Mouse (Mus musculus) heart, adult 2 months (tissue): ENCODE measurements around the gene Ppfia1. TPM values are rescaled to one million over a fixed set of nuclear protein-coding genes. Genes with fewer than 3 reads are reported as not detected.

ENCODE experiments used
- DNase-seq, 2 experiments: peaks; one replicate each; pipeline ENCODE4 v3.0.0; 2021
- H3K27ac ChIP-seq: fragments of 200-600 bp; 2 replicates; pipeline ENCODE4 v1.8.1; 2022
- H3K27me3 ChIP-seq: fragments of 200-500 bp; 2 replicates; pipeline ENCODE4 v1.6.1; 2012; ENCODE audit warnings: mild to moderate bottlenecking, low read length, inconsistent platforms, mixed read lengths; ENCODE audit not compliant: control insufficient read depth, insufficient read depth
- H3K36me3 ChIP-seq: fragments of 200-500 bp; 2 replicates; pipeline ENCODE4 v1.6.1; 2012; ENCODE audit warnings: low read length, inconsistent platforms; ENCODE audit not compliant: control insufficient read depth, insufficient read depth
- H3K4me1 ChIP-seq: fragments of 200-500 bp; 2 replicates; pipeline ENCODE4 v1.6.1; 2011; ENCODE audit warnings: low read length; ENCODE audit not compliant: control insufficient read depth, insufficient read depth
- H3K4me3 ChIP-seq: fragments of 200-600 bp; 2 replicates; pipeline ENCODE4 v1.8.1; 2022
- H3K79me2 ChIP-seq: fragments of 200-500 bp; replicated peaks from 2 replicates; pipeline ENCODE4 v1.6.1; 2012; ENCODE audit warnings: mild to moderate bottlenecking, inconsistent platforms, low read length, moderate library complexity, mixed read lengths; ENCODE audit not compliant: control insufficient read depth, insufficient read depth
- H3K9ac ChIP-seq: fragments of 200-500 bp; 2 replicates; pipeline ENCODE4 v1.6.1; 2012; ENCODE audit warnings: low read depth, mild to moderate bottlenecking, control low read depth, inconsistent platforms, low read length, mixed read lengths
- CTCF ChIP-seq: fragments of 200-600 bp; IDR thresholded peaks from 2 replicates; pipeline ENCODE4 v1.8.1; 2022; ENCODE audit warnings: antibody characterized with exemption, mild to moderate bottlenecking, moderate library complexity
- EP300 ChIP-seq: fragments of 200-500 bp; IDR thresholded peaks from 2 replicates; pipeline ENCODE4 v1.6.1; 2011; ENCODE audit warnings: low read depth, low read length, control low read depth; ENCODE audit not compliant: insufficient read depth
- POLR2A ChIP-seq: fragments of 200-500 bp; IDR thresholded peaks from 2 replicates; pipeline ENCODE4 v1.6.1; 2011; ENCODE audit warnings: mild to moderate bottlenecking, low read depth, low read length, control low read depth; ENCODE audit not compliant: insufficient read depth
- WGBS: fragments of 180-500 bp; shearing (Covaris S2); methylation state at CpG from one replicate; pipeline ENCODE4 v1.1.7; 2018; 5-methylcytosine and 5-hydroxymethylcytosine counted together
- intact Hi-C: fragments of 180-260 bp; cut with DNase I; formaldehyde crosslinking; loops from one replicate; pipeline ENCODE4 v1.15.1; 2025
- polyA plus RNA-seq: library from polyadenylated mRNA; depleted of rRNA; stranded (reverse); fragments of >200 nt; gene quantifications from 2 replicates; pipeline ENCODE4 v1.2.3, GENCODE M21; 2012
- total RNA-seq, 2 experiments: library from RNA; stranded (reverse); gene quantifications; 2 replicates each; pipeline ENCODE4 v1.2.3; 2021

Gene Ppfia1
- total and polyA plus RNA-seq, 3 experiments, result 27.0 to 46.0 (median 41.4) TPM

- 87% methylated on average over 3 of the region's 3 CpGs for WGBS
These were observed 77.8 kb downstream of the Ppfia1 start for GRCm38 (mm10) chr7:144475741-144476140.

GRCm38 (mm10) chr7:144473486-144473885 lies 80.0 kb downstream of the Ppfia1 start:
- Histone ChIP-seq H3K9ac (no peak overlapping the region), H3K79me2 (0 out of 2 replicates have a peak, but pooled peaks cover 2% of the 10 kb centered on the region), H3K4me1 (peaks cover 2% of the 10 kb centered on the region), H3K4me3 (no peak overlapping the region), H3K27ac (no peak overlapping the region), H3K36me3 (no peaks in the 10 kb centered on the region), H3K27me3 (no peaks in the 10 kb centered on the region)
- TF ChIP-seq POLR2A, result no peak
- no peak for TF ChIP-seq EP300
- TF ChIP-seq CTCF, result no peak
- no peak for DNase-seq
- 43% methylated on average over 4 of the region's 4 CpGs for WGBS
- intact Hi-C loops, result loop anchor here (5.0 kb wide), 2 partner anchors 79 to 109 kb away; partner anchors contain the start of genes Fadd and Ppfia1

More at GRCm38 (mm10) chr7:144475741-144476140, 77.8 kb downstream of the Ppfia1 start:
- no peak for DNase-seq
- no peak overlapping the region for H3K4me3 ChIP-seq
- no peak overlapping the region for H3K9ac ChIP-seq
- intact Hi-C loops, result no loop called here
- no peaks in the 10 kb centered on the region for H3K27me3 ChIP-seq
- no peaks in the 10 kb centered on the region for H3K4me1 ChIP-seq
- H3K79me2 ChIP-seq, result no peaks in the 10 kb centered on the region
- no peaks in the 10 kb centered on the region for H3K36me3 ChIP-seq
- no peak overlapping the region for H3K27ac ChIP-seq
- no peak for TF ChIP-seq CTCF
- TF ChIP-seq EP300, result no peak
- TF ChIP-seq POLR2A, result no peak

- 0 out of 2 replicates have a peak, but pooled peaks cover 2% of the 10 kb centered on the region for H3K79me2 ChIP-seq
- H3K4me3 ChIP-seq, result peak overlapping the region; percentile 89
- H3K27me3 ChIP-seq, result no peaks in the 10 kb centered on the region
- TF ChIP-seq POLR2A (no peak), EP300 (no peak), CTCF (no peak)
- no peak for DNase-seq
- H3K4me1 ChIP-seq, result peaks cover 2% of the 10 kb centered on the region
- peak overlapping the region; percentile 87 for H3K27ac ChIP-seq
- H3K36me3 ChIP-seq, result no peaks in the 10 kb centered on the region
- intact Hi-C loops, result loop anchor here (5.0 kb wide), 2 partner anchors 81 to 111 kb away; partner anchors contain the start of genes Fadd and Ppfia1
- 70% methylated on average over 2 of the region's 2 CpGs for WGBS
- H3K9ac ChIP-seq, result peak overlapping the region; percentile 78
These were observed 82.4 kb downstream of the Ppfia1 start for GRCm38 (mm10) chr7:144471103-144471502.

- Histone ChIP-seq H3K4me3 (peak within 1 kb of the TSS; percentile 89), H3K27me3 (no peaks in the 10 kb centered on the region), H3K9ac (peak within 1 kb of the TSS; percentile 78), H3K79me2 (0 out of 2 replicates have a peak, but pooled peaks cover 2% of the 10 kb centered on the region), H3K4me1 (peaks cover 2% of the 10 kb centered on the region), H3K27ac (peak within 1 kb of the TSS; percentile 87), H3K36me3 (no peaks in the 10 kb centered on the region)
- TF ChIP-seq POLR2A (peak; percentile 92), EP300 (peak; percentile 21; the same call in 1 of the 2 replicates), CTCF (no peak)
- WGBS, result 4% methylated on average over 30 of the region's 30 CpGs
- peak; percentile 91 to 94 for DNase-seq
- intact Hi-C loops, result loop anchor here (5.0 kb wide), 2 partner anchors 82 to 112 kb away; partner anchors contain the start of genes Fadd and Ppfia1
These were observed 82.9 kb downstream of the Ppfia1 start, which contains the start of gene Cttn for GRCm38 (mm10) chr7:144470545-144471059. TSS of gene Cttn (minus strand) at chr7:144471009.

- intact Hi-C loops, result loop anchor here (5.0 kb wide), 2 partner anchors 82 to 112 kb away; partner anchors contain the start of genes Fadd and Ppfia1
- H3K4me1 ChIP-seq, result peaks cover 2% of the 10 kb centered on the region
- DNase-seq, result peak in 1 of 2 experiments; percentile 35
- H3K4me3 ChIP-seq, result peak overlapping the region; percentile 89
- 3% methylated on average over 31 of the region's 31 CpGs for WGBS
- no peaks in the 10 kb centered on the region for H3K27me3 ChIP-seq
- 0 out of 2 replicates have a peak, but pooled peaks cover 2% of the 10 kb centered on the region for H3K79me2 ChIP-seq
- TF ChIP-seq CTCF (no peak), EP300 (no peak), POLR2A (no peak)
- H3K27ac ChIP-seq, result peak overlapping the region; percentile 87
- H3K36me3 ChIP-seq, result no peaks in the 10 kb centered on the region
- peak overlapping the region; percentile 78 for H3K9ac ChIP-seq
These were observed 83.5 kb downstream of the Ppfia1 start for GRCm38 (mm10) chr7:144469908-144470544.
